Mouse (Mus musculus): ENCODE measurements around the gene Slc4a4. TPM values are rescaled to one million over a fixed set of nuclear protein-coding genes. Genes with fewer than 3 reads are reported as not detected.

The Slc4a4 gene
- polyA plus RNA-seq, 2 experiments from 2014 or later: 0.07 TPM; not detected in 1

- no peak for ATAC-seq
Measured at GRCm38 (mm10) chr5:89198501-89198900, 311.9 kb downstream of the Slc4a4 start.

- ATAC-seq: no peak
Measured at GRCm38 (mm10) chr5:89209973-89210703, 323.5 kb downstream of the Slc4a4 start.

- ATAC-seq: no peak
Measured at GRCm38 (mm10) chr5:89211057-89211456, 324.4 kb downstream of the Slc4a4 start.

DNA sequence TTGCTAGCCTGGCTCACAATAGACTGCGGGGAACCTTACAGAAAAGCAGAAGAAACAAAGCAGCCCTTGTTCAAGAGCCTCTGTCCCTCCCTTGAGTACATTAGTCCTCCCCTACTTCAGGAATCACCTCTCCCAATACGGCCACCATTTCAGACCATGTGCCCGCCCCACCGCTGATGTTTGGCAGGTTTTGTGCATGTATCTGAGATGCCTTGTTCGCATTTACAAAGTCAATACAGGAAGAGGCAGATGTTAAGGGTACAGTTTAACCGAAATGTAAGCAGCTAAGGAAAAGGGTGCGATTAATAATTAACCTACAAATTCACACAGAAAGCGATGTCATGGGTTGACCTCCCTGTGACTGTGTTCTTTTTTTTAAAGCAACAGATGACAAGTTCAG lies 331.6 kb downstream of the Slc4a4 start:
- ATAC-seq: no peak

GRCm38 (mm10) chr5:89218709-89219108 lies 332.1 kb downstream of the Slc4a4 start:
- ATAC-seq: no peak

GRCm38 (mm10) chr5:89221658-89222057 lies 335.0 kb downstream of the Slc4a4 start:
- no peak for ATAC-seq

GRCm38 (mm10) chr5:89223061-89223740 lies 336.6 kb downstream of the Slc4a4 start:
- no peak for ATAC-seq

DNA sequence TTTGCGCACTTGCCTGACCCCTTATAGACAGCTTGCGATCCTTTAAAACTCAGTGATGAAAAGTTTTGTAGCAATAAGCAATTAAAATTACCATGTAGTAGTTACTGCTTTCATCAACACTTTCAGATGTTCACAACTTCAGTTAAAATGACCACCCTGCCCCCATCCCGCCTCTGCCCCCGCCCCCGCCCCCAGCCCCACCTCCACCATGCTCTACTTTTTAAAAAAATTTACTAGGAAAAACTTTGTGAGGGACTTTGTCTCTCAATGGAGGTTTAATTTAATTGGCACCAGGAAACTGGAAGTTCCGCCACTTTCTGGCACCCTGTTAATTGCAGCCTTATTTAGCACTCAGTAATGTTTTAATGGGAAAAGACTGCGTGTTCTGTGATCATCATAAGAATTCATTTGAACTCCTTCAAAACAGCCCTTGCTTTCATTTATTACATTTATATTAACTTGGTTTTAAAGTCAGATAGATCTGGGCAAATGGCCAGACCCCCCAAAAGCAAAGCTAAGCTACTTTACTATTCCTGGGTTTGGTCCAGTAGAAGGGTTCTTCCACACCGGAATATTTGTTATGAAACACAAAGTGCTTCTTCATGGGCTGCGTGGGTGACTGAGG lies 337.2 kb downstream of the Slc4a4 start:
- ATAC-seq: no peak

DNA sequence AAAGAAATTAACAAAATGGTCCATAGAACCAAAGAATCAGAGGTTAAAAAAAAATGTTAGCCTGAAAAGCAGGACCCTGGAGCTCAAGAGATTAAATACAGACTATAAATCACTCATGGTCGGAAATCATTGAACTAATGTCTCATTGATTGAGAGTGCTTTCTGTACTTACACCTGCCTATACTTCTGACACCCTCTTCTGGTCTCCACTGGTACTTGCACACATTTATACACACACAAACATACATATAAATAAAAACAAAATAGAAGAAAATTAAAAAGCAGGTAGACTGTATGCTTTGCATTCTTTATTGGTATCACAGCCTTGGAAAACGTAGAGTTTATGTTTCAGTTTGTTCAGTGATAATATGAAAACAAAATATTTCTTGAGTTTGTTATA lies 341.3 kb downstream of the Slc4a4 start:
- ATAC-seq: no peak

DNA sequence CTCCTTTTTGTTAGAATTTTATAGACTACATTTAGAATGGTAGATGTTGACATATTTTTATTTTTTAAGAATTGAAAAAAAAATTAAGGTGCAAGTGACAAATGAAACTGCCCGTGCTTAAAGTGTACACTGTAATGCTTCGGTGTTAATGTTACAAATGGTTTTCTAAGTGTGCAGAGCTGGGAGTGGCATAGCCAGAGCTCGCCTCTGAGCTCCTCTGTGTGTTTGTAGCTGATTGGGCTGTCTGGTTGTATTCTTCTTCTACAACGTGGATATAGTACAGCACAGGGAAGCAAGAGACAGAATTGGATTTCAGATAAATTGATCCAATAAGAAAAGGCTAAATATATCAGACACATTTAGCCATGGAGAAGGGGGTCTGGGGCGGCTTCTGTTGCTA lies 343.0 kb downstream of the Slc4a4 start:
- no peak for ATAC-seq

DNA sequence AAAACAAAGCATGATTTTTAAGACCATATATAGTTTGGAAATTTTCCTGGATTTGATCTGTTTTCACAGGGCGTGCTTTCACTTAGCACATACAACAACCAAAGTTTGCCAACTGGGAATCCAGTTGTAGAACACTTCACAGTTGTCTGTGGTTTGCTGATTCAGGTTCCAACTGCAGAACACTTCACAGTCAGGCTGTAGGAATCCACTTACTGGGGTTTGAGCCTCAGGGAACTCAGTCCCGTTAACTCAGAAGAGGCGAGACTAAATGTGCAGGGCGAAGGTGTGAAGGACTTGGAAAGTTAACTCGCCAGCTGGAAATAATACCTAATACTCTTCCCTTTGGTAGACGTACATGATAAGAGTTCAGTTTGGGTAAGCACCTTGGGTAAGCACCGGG lies 345.7 kb downstream of the Slc4a4 start:
- ATAC-seq: no peak

DNA sequence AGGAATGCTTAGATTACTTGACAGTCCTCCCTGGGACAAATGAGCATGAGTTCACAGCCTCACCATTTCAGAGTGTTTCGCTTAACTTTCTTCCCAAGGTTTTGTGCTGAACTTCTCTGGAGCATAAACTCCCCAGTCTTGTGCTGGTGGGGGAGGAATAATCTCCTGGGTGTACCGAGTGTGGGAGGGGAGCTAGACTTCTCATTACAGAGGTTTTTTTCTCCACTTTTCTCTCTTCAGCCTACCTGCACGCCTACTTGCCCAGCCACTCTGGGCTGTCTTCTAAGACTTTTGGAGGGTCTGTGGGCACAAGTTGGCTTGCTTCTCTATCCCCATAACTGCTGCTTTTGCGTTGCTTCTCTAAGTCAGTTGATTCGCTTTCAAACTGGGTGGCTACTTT lies 365.2 kb downstream of the Slc4a4 start:
- ATAC-seq: no peak

GRCm38 (mm10) chr5:89259804-89260492 lies 373.3 kb downstream of the Slc4a4 start:
- ATAC-seq: no peak

- ATAC-seq: no peak
Measured at GRCm38 (mm10) chr5:89277049-89277448, 390.4 kb downstream of the Slc4a4 start.

DNA sequence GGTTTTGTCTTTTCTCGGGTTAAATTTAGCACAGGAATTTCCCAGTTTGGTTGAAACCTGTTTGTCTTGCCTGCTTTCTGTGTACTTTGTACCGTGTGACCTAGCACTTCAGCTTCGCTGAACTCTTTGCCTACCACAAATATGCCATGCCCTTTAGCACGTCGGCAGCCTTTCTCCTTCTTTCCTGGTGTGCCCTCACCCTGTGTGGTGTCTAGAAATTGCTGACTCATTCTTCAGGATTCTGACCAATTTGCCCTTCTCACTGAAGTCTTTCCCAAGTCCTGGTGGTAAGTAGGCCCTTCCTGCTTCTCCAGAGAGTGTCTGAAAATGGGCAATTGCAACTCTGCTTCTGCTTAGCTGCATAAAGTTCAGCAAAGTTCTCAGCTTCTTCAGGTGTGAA lies 391.0 kb downstream of the Slc4a4 start:
- ATAC-seq: no peak

DNA sequence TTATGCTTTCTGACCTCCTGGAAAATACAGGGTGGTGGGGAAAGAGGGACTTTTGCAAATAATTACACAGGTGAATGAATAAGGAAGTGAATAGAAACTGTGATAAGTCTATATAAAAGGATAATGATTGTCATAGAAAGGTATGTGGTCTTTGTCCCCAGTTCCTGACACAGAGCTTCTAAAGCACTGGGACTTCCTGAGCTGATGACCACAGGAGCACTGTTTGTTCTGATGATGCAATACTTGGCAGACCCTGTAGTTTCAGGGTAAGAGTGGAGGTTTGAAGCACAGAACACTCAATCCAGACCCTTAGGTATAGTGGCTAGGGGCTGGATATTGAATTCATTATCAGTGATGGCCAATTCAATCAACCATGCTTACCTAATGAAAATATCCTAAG lies 391.7 kb downstream of the Slc4a4 start:
- no peak for ATAC-seq

DNA sequence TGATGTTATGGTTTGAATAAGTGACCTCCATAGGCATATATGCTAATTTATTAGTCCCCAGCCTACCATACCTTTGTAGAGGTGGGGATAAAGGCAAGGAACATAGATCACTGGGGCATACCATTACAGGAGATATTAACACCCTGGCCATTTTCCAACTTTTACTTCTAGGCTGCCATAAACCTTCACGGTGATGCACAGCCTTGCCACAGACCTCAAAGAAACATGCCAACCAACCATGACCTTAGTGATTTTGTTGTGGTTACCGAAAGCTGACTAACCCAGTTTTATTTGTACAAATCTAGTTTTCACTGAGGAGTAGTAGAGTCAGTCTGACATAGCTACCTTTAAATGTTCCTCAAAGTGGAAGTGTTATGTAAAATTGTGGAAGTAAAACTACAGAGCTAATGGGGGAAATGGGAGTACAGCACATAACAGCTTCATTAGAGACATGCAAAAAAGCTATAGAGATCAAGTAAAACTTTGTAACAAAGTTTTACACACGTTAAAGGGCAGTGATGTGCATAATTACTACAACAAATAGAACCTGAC lies 393.8 kb downstream of the Slc4a4 start:
- no peak for ATAC-seq

Other genes starting within 250 kb of the Slc4a4 start
- gene Grsf1, start 210.6 kb upstream of the Slc4a4 start, polyA plus RNA-seq (2017; shearing (Covaris generic)): 1 to 10 TPM; 7.7 to 9.0 TPM
- 10 to 100 TPM; 10.2 to 10.5 TPM for gene Mob1b, start 166.0 kb upstream of the Slc4a4 start, polyA plus RNA-seq (2017; shearing (Covaris generic))
- 10 to 100 TPM; 57.9 to 66.8 TPM for gene Dck, start 121.8 kb upstream of the Slc4a4 start, polyA plus RNA-seq (2017; shearing (Covaris generic))

All from activated CD4-positive, CD25-positive, alpha-beta regulatory T cell, adult 4 months (primary cell).